Mouse (Mus musculus): ENCODE measurements around the gene Gphn.

Gphn gene

GRCm38 (mm10) chr12:78225707-78226518 is at the start of gene Gphn:
Gene Gphn (plus strand): TSS chr12:78226379.
- peak; percentile 94 for ATAC-seq (ENCODE audit: low TSS enrichment)

- no peak for ATAC-seq (ENCODE audit: low TSS enrichment)
These were observed 44.7 kb upstream of the Gphn start for GRCm38 (mm10) chr12:78181452-78181851.

- no peak for ATAC-seq (ENCODE audit: low TSS enrichment)
These were observed 32.2 kb upstream of the Gphn start, which contains the start of gene Gm6657 for GRCm38 (mm10) chr12:78193942-78194341. Gene Gm6657 (plus strand): TSS chr12:78194242.

- ATAC-seq (ENCODE audit: low TSS enrichment) = no peak
These were observed 30.8 kb upstream of the Gphn start for GRCm38 (mm10) chr12:78195368-78195767.

- no peak for ATAC-seq (ENCODE audit: low TSS enrichment)
These were observed 22.5 kb upstream of the Gphn start for GRCm38 (mm10) chr12:78203646-78204045.

- ATAC-seq (ENCODE audit: low TSS enrichment) = peak; percentile 96
These were observed 20.1 kb upstream of the Gphn start for GRCm38 (mm10) chr12:78205915-78206570.

- ATAC-seq (ENCODE audit: low TSS enrichment) = no peak
These were observed 19.6 kb upstream of the Gphn start for GRCm38 (mm10) chr12:78206571-78206960.

- ATAC-seq (ENCODE audit: low TSS enrichment) = no peak
These were observed 16.3 kb upstream of the Gphn start for GRCm38 (mm10) chr12:78209856-78210255.

GRCm38 (mm10) chr12:78215490-78215889 is 10.7 kb upstream of the Gphn start:
- no peak for ATAC-seq (ENCODE audit: low TSS enrichment)

GRCm38 (mm10) chr12:78219191-78219825 is 6.9 kb upstream of the Gphn start:
- ATAC-seq (ENCODE audit: low TSS enrichment) = no peak

- ATAC-seq (ENCODE audit: low TSS enrichment) = peak; percentile 81
These were observed 318 bp downstream of the Gphn start for GRCm38 (mm10) chr12:78226519-78226875.

- peak; percentile 35 for ATAC-seq (ENCODE audit: low TSS enrichment)
These were observed 1.1 kb downstream of the Gphn start for GRCm38 (mm10) chr12:78227021-78227932.

- ATAC-seq (ENCODE audit: low TSS enrichment) = no peak
These were observed 2.0 kb downstream of the Gphn start for GRCm38 (mm10) chr12:78228139-78228538.

- no peak for ATAC-seq (ENCODE audit: low TSS enrichment)
These were observed 6.4 kb downstream of the Gphn start for GRCm38 (mm10) chr12:78232560-78232959.

- ATAC-seq (ENCODE audit: low TSS enrichment) = no peak
These were observed 22.2 kb downstream of the Gphn start for GRCm38 (mm10) chr12:78248366-78248765.

GRCm38 (mm10) chr12:78249151-78249550 is 23.0 kb downstream of the Gphn start:
- ATAC-seq (ENCODE audit: low TSS enrichment) = peak; percentile 57

GRCm38 (mm10) chr12:78277386-78277785 is 51.2 kb downstream of the Gphn start:
- ATAC-seq (ENCODE audit: low TSS enrichment) = no peak

GRCm38 (mm10) chr12:78290384-78290783 is 64.2 kb downstream of the Gphn start:
- ATAC-seq (ENCODE audit: low TSS enrichment) = no peak

- no peak for ATAC-seq (ENCODE audit: low TSS enrichment)
These were observed 72.7 kb downstream of the Gphn start for GRCm38 (mm10) chr12:78298824-78299398.

GRCm38 (mm10) chr12:78315106-78315505 is 88.9 kb downstream of the Gphn start:
- no peak for ATAC-seq (ENCODE audit: low TSS enrichment)

GRCm38 (mm10) chr12:78327946-78328345 is 101.8 kb downstream of the Gphn start:
- no peak for ATAC-seq (ENCODE audit: low TSS enrichment)

Measured in frontal cortex, adult (tissue).